Mouse (Mus musculus) kidney, postnatal 25 days (tissue): ENCODE results near the gene Amz2.

Experiments used
- DNase-seq, 2 experiments: peaks; one replicate each; pipeline ENCODE4 v3.0.0; 2021; ENCODE audit warnings: mixed read lengths in 2 of 2

Gene Amz2

DNA sequence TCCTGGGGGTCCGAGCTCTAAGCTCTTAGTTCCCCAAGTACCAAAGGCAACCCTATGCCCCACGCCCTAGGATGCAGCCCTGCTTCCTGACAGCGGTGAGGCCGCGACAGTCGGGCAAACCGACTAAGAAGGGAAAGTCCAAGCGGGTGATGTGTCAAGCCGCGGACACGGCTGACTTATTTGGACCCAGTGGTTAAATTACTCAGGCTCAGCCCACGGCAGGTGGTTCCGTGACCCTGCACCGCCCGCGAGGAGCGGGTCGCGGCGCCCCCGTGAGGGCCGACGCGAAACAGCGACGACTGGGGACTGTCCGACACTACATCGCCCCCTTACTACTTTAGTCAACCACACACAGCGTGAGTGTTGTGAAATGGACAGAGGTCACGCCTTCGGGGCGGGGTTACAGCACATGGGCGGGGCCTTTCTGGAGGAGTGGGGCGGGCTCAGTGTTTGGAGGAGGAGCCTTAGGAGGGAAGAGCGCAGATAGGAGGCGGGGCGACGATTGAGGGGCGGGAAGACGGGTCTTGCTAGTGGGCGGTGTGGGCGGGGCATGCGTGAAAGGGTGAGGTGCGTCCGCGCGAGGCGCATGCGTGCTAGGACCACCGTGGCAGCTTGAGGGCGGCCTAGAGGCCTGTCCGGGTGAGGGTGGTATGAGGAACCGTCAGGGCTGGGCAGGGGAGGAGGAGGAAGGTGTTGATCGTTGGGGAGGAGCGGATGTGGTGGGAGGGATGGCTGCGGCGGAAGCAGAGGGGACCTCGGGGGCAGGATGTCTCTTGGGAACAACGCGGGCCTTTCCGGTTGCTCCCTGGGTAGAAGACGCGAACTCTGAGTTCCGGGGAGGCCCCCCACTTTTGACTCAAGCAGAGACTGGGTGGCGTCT is at the start of gene Amz2:
Gene Amz2, plus strand, starts transcription at position 555 of the 880 bp plus-strand sequence.
- peak; percentile 99 to 100 for DNase-seq

- peak in 1 of 2 experiments; percentile 14 for DNase-seq
Observed at GRCm38 (mm10) chr11:109376484-109377143, 49.1 kb upstream of the Amz2 start.

- no peak for DNase-seq
Observed at GRCm38 (mm10) chr11:109377477-109377876, 48.3 kb upstream of the Amz2 start.

DNA sequence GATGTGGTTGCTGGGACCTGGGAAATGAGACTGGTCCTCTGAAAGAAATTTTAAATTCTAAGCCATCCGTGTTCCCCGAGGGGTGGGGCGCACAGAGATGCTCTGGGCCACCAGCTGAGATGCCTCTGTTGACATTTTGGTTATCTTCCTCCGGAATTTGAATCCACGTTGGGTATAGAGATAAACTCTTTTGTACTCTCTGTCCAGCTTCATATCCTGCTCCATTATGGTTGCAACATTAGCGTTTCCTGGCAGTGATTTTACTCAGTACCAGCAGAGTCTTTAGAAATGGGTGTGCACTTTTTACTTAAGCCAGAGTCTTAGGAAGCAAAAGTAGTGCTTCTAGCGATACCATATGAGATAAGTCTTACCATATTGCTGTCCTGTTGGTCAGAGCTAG is 47.7 kb upstream of the Amz2 start:
- no peak for DNase-seq

GRCm38 (mm10) chr11:109380662-109381061 is 45.1 kb upstream of the Amz2 start:
- DNase-seq, result no peak

DNA sequence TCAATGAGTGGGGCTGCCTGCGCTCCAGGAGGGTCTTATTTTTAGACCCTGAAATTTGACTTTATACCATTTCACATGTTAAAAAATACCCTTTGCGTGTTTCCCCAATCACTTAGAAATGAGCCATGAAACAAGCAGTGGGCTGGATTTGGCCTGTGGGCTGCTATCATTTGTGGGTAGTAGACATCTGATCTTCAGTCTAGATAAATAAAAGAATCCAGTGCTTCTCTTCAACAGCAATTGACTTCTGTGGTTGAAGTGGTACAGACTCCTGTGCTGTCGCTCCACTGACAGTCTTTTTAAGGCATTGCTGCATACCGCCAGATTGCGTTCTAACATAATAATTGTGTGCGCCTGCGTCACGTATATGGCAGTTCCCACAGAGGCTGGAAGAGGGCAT is 40.5 kb upstream of the Amz2 start:
- DNase-seq, result no peak

DNA sequence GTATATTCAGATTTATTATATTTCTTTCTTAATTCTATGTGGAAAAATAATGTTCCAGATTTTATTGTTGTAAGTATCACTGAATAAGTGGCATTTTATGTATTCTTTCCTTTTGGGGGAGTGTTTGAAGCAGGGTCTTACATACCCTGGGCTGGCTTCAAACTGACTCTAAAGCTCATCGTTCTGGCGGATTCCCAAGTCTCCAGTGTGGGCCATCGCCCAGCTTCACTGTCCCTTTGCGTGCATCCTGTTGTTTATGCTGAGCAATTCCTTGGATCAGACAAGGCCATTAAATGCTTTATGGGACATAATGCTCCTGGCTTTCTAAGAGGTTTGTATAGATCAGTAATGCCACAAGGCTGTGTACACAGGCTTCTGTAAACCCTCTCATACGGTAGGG is 36.7 kb upstream of the Amz2 start:
- DNase-seq, result peak in 1 of 2 experiments; percentile 38

DNA sequence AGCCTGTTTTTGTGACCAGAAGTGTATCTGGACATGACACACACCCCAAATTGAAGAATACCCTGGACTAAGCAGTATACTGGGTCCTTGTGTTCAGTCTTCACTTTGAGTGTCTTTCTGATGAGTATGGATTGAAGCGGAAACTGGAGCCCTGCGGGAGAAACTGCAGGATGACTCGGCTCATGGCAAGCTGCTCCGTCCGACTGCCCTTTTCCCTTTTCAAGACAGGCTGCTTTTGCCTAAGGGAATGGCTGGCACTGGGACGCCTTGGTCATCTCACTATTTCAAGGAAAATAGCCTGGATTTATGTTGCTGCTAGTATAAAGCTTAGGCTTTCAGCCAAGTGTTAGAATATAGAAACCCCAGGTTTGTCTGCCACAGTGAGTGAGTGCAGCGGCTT is 34.5 kb upstream of the Amz2 start:
- no peak for DNase-seq

DNA sequence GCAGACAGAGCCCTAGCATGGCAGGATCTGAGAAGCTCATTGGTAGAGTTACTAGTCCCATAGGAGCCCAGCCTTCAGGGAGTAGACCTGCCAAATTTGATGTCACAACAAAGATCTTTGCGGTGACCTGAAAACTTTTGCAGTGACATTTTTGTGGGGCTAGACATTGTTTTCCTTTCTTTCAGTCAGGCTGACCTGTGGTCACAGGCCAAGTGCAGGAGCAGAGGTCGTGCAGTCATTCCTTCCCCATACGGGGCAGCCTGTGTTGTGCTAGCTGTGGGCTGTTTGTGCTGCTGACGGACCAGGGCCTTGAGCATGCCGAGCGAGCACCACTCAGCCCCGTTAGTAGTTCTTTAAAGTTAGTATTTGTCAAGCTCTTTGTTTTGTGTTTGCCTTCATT is 34.0 kb upstream of the Amz2 start:
- DNase-seq, result peak; percentile 34 to 46

DNA sequence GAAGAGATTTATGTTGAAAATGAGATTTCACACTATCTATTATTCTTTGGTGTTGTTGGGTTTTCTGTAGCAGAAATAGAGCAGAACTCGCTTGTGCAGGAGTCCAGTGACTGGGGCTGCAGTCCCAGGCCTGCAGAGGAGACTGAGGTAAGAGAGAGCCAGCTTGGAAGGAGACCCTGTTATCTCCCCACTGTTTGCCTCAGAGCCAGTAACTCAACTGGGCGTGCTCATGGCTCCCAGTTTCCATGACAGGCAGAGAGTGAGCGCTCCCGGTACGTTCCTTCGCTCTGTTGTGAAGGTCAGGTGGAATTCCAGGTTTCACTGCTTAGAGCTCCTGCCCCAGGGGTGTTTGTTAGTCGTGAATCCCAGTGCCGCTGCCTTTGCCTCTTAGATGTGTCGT is 33.1 kb upstream of the Amz2 start:
- DNase-seq, result no peak

DNA sequence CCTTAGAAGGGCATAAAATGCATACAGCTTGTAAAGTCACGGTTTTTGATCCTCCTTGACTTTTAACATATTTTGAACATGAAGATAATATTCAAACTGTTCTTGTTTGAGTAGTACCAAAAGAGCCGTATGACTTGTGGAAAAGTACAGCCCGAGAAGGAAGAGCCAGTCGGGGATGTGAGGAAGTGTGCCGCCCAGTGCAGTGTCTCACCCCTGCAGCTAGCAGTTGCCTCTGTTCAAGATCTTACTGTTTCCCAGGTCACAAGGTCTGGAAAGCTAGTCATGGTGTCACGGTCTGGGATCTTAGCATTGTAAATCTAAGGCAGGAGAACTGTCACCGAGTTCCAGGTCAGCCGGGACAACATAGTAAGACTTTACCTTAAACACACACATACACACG is 31.0 kb upstream of the Amz2 start:
- DNase-seq, result peak; percentile 41 to 66

- peak; percentile 27 to 68 for DNase-seq
Observed at GRCm38 (mm10) chr11:109395291-109395690, 30.5 kb upstream of the Amz2 start.

GRCm38 (mm10) chr11:109406431-109406830 is 19.3 kb upstream of the Amz2 start:
- no peak for DNase-seq

DNA sequence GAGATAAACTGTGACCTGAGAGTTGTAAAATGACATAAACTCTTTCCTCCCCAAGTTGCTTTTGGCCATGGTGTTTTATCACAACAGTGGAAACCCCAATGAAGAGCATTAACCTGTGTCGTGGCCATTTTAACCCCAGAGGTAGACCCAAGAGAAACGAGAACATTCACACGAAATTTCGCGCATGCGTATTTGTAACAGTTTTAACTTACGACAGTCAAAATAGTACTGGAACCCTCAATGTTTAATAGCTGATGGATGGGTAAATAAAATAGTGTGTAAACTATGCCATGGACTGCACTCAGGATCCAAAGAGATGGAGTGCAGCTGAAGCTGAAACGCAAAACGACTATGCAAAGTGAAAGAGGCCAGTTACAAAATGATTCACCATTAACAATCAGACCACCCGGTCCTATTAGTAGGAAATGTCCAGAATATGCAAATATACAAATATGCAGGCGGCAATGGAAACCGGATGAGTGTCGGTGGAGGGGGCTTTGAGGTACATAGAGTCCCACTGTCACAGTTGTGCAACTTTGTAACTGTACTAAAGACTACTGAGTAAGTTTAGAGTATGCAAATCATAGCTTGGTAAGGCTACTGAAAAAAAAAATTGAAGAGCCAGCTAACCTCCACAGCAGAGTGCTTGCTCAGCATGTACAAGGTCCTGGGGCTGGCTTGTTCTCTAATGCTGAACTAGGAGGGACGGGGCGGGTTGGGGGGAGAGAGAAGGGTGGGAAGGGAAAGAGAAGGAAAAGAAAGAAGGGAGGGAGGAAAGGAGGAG is 15.4 kb upstream of the Amz2 start:
- DNase-seq, result no peak

GRCm38 (mm10) chr11:109413617-109414016 is 12.1 kb upstream of the Amz2 start, which contains the start of gene 9930022D16Rik:
TSS of gene 9930022D16Rik (plus strand) at chr11:109413917.
- DNase-seq, result no peak

DNA sequence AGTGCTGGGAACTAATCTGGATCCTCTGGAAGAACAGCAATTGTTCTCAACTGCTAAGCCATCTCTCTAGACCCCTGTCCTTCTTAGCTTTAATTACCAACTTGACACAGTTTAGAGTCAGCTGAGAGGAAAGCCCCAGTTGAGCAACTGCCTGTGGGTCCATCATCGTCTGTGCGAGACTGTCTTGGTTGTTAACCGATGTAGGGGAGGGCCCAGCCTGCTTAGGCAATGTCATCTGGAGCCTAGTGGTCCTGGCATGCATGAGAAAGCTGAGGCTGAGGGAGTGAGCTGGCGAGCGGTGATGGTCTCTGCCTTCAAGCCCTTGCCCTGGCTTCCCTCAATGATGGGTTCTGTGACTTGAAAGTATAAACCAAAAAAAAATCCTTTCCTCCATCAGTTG is 10.9 kb upstream of the Amz2 start:
- DNase-seq, result no peak

DNA sequence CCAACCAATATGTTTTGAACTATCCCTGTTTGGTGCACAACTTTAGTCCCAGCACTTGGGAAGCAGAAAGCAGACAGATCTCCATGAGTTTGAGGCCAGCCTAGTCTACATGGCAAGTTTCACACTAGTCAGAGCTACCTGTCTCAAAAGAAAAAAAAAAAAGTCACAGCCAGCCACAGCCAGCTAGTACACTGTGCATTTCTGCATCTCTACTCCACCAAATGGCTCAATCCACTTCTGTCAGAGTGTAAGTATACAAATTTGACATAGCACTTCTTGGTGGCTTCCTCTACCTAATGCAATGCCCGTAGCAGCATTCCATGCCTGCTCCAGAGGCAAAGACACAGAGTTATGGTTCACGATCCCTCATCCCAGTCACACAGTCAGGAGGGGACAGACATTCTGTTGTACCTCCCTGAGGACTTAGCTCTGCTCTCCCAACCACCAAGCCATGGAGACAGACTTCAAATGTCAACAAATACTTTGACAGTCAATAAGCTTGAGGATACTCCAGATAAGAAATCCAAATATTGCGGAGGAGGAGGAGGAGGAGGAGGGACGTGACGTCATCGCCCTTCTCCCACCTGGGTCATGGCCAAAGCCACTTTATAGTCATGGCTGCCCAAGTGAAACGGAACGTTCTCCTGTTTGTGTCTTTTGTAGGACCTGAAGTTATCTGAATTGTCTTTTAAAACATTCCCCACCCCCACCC is 8.9 kb upstream of the Amz2 start:
- DNase-seq, result no peak

- no peak for DNase-seq
Observed at GRCm38 (mm10) chr11:109417472-109418040, 8.2 kb upstream of the Amz2 start.

- DNase-seq, result no peak
Observed at GRCm38 (mm10) chr11:109419461-109419860, 6.3 kb upstream of the Amz2 start.

GRCm38 (mm10) chr11:109419961-109420566 is 5.7 kb upstream of the Amz2 start:
- DNase-seq, result no peak

DNA sequence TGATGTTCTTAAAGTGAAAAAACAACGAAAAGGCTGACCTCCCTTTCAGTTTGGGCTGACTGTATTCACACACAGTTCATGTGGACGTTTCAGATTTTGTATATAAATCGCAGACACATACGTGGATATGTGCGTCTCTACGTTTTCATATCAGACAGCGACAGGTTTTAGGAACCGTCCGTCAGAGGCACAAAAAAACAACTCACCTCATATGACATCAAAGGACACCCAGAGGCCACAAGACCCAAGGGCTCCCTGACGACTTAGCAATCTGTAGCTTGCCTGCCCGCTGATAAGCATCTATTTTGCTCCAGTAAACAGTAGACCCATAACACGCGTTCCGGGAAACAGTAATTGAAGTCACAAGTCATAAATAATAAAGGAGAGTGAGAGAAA is 5.2 kb upstream of the Amz2 start:
- no peak for DNase-seq

DNA sequence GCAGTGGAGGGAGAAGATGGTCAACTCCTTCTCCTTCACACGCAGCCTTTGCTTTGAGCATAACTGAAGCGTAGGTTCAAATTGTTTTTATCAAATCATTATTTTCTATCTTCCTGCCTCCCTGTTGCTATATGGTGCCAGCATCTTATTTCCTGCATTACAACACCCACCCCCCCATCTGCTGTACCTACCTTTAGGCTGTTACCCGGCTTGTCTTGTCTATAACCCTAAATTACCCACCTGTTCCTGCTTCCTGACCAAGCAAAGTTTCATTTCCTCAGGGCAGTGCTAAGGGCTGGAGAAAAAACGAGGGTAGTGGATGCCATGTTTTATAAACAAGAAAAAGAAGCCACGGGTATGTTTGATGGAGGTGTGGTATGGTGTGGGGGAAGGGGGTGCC is 4.5 kb upstream of the Amz2 start:
- DNase-seq, result no peak
